Mouse (Mus musculus) ZHBTc4 (cell line): Measurements from ENCODE around the gene Flywch1.
A peak's percentile ranks its signal among the peaks of the same experiment; 100 is the strongest.

Source experiments
- DNase-seq: peaks from one replicate; pipeline ENCODE4 v3.0.0-alpha.2; 2011; ENCODE audit warnings: low read depth, low spot score

Gene Flywch1

DNA sequence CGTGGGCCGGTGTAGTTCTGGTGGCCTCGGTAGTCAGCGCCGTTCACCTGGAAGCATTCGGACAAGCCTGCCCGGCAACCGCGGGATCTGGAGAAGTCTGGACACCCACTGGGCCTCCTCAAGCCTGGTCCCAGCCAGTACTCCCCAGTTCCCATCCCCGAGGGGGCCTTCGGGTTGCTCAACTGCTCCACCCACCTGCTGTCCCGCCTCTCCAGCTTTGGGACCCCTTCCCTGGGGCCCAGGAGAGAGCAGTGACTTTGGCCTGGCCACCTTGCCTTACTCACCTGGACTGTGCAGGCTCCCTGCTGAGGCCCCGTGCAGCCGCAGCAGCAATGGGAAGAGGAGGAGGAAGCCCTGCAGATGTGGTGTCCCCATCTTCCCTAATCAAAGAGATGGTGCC lies 26.8 kb downstream of the Flywch1 start:
- no peak for DNase-seq

DNA sequence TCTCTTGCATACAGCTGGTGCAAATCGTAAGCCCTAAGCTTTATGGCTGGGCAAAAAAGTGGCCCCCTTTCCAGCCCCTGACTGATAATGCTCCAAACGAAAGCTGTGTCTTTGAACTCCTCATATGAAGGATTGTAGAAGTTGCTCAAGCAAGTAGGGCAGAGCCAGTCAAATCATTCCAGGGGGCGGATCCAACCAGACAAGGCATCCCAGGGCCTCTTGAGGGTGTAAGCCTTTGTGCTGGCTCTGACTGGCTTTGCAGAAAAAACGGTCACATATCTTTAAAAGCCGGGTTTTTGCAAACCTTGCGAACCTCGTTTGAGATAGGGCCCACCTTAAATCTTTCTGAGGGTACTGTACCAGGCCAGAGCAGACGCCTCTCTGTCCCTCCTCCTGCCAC lies 27.3 kb downstream of the Flywch1 start:
- no peak for DNase-seq

DNA sequence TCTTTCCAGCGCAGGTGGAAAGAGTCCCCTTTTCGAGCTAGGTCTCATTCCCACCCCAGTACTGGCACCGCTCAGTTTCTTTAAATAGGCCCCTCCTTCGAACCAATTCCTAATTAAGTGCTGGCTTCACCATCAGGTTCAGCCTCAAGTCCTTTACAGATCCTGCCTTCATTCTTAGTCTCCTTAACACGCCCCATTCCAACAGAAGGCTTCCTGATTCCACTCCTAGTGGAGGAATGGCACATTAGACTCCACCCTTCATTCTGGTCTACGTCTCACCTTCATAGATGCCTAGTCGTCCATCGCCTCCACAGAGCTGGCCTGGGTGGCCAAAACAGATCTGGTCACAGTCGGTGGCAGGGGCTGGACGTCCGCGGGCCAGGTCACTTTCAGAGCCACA lies 28.5 kb downstream of the Flywch1 start:
- peak; percentile 69 for DNase-seq

DNA sequence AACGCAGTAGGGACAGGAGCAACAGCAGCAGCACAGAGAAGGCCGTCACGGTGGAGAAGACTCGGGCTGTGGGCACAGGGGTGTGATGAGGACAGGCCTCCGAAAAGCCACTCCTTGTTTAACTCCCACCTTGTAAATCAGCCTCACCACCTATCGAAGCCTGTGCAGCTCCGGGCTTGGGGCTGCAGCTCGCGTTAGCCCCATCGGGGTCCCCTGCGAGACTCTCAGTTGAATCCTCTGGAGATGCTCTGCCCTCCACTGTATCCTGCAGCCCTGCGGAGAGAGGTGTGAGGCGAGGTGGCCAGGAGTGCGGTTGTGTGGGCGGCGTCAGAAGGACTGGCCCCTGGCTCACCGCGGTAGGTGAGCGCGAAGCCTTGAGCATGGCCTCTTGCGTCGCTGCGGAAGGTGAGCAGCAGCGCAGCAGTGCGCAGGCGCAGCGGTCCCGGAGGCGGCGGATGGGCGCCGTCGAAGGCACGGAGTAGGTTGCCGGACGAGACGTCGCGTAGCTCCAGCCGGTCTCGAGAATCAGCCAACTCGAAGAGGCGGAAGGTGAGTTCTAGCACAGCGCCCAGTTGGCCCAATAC lies 29.1 kb downstream of the Flywch1 start:
- peak; percentile 75 for DNase-seq

DNA sequence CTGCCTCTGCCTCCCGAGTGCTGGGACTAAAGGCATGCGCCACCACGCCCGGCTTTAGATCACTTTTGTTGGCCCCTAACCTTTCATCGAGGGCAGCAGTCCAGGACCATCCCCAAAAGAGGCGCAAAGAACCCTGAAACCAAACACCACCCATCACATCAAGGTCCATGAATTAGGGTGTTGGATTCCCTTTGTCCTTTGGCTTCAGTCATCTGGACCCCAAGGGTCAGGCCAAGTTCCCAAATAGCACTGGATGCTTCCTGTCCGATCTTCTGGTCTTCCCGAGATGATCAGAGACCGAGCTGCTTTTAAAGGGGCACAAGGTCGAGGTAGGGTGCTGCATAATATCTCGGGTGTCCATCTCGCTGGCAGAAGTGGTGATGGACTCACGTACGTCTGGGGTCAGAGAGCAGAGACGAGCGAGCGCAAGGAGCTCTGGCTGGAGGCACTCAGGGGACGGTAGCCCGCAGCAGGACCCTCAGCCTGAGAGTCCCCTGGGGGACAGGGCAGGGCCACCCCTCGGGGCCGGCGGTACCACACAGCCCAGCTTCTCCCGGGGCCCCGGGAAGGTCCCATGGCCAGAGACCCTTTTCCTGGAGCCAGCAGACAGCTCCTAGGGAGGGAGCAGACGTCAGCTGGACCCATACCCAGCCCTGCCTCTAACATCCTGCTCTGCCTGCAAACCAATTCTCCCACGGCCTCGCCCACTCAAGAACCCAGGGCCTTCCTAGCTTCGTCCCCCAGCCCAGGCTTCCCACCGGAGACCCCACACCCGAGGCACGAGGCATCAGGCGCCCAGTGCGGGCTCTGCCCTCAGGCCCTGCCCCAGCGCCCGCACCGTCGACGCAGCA lies 29.8 kb downstream of the Flywch1 start:
- no peak for DNase-seq

- DNase-seq: no peak
Measured at GRCm38 (mm10) chr17:23740598-23741021, 30.8 kb downstream of the Flywch1 start, which contains the start of gene Paqr4. Paqr4 (minus strand) TSS chr17:23740867.

DNA sequence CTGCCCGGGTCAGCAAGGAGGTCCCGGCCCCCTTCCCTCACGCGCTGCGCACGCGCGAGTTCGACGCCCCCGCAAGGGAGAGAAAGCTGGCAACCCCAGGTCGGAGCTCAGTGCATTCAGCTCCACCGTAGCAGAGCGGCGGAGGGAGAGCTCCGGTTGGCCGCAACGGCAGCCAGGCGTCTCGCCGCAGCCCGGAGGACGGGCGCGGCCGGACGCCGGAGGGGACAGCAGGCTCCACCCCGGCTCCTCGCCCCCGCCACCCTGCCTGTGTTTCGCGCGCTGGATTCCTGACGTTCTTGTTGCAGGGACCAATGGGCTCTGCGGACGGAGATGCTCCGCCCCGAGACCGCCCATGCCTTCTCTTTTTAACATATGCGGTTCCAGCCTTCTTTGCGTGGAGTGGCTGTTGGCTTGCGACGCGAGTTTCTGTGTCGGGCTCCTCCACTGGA lies 31.2 kb downstream of the Flywch1 start:
- peak; percentile 92 for DNase-seq

DNA sequence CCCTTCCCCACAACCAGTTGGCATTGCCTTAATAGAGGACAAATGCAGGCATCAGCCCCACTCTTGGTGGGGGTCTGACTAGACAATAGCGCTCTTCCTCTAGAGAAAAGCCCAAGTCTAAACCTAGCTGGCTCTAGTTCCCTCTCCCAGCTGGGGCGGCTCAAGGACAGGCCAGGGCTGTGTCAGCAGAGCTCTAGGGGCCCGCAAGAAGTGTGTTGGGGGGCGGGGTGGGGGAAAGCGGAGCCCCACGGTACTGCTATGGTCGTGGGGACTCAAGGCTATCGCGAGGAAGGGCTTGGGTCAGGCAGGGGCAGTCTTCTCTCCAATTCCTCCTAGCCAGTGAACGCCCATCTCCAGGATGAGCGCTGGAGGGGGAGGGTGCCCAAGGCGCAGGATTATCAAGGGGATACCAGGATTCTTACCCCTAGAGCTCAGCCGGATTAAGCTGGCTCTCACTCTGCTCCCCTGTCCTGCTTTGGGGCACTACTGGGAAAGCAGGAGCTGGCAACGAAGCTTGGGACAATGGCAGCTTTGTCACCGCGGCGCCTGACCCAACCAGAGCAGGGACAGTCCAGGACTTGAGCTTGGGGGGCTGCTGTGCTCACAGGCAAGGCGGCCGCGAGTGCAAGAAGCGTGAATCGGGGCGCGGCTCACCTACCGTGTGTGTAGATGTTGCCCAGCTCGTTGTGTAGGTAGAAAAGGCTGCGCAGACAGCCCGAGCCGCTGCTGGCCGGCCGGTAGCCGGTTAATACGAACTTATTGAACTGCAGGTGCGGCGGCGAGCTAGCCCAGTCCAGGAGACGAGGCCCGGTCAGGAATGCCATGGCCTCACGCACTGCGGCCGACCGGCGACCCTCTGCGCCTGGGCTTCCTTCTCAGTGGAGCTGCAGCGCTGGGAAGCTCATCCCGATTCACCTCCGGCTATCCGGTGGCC lies 31.9 kb downstream of the Flywch1 start:
- DNase-seq: no peak

GRCm38 (mm10) chr17:23738836-23739201 lies 32.6 kb downstream of the Flywch1 start:
- DNase-seq: no peak

- no peak for DNase-seq
Measured at GRCm38 (mm10) chr17:23737493-23738445, 33.6 kb downstream of the Flywch1 start.

DNA sequence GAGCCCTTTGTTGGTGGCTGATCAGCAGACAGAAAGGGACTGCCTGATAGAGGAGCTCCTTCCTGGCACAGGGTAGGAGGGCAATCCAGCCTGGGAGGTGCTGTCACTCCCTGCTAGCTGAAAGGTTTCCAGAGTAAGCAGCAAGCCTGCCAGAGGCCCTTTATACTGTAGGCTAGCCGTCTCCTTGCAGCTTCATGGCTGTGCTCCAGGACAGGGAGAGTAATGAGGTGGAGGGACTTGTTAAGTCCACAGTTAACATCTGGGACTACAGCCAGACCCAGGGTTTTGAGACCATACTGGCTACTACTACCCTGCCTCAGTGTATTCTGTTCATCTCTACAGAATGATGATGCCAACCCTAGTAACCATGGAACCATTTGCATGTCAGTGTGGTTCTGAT lies 37.1 kb downstream of the Flywch1 start:
- no peak for DNase-seq

DNA sequence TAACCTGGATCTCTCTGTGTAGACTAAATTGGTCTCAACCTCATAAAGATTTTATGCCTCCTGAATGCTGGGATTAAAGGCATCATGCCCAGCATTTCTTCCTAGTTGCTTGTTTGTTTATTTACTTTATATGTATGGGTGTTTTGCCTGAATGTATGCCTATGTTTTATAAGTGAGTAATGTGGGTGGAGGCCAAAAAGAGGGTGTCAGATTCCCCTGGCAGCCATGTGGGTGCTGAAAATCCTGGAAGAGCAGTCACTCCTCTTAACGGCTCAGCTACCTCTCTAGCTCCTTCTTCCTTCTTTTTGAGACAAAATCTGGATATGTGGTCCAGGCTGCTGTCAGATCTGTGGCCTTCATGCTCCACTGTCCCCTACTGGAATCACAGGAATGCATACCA lies 41.0 kb downstream of the Flywch1 start:
- DNase-seq: no peak

- peak; percentile 83 for DNase-seq
Measured at GRCm38 (mm10) chr17:23726758-23727142, 44.7 kb downstream of the Flywch1 start.

DNA sequence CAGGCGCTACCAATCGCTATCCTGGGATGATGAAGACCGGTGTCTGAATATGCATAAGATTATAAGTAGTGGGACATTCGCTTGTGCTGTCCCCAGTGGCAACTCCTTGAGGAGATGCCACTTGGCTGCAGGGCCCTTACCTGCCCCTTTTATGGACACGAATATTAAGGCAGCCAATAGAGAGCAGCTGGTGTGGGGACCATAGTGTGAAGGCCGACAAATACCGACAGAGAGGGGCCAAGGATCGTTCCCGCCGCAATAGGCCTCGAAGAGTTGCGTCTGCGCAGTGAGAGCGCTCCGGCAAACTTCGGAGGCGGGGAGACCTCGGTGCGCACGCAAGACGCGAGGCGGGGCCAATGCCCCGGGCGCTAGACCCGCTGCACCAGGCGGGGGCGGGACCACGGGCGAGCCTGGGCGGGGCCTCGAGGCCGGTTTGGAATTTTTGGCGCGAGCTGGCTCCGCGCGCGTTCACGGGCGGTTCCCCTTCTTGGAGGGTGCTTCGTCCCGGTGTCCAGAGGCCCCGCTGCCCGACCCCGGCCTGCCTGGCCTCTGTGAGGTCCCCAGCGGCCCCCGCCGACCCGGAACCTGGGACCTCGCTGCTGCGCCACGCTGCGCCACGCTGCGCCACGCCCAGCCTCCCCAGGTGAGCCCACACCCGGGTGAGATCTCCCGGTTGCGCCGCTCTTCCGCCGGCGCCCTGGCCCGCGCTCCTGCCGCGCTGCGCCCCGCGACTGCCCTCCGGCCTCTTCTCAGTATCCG lies 45.2 kb downstream of the Flywch1 start, which contains the start of gene Pkmyt1:
TSS of gene Pkmyt1 (plus strand) at position 338 of the 759 bp plus-strand sequence.
- peak; percentile 96 for DNase-seq

GRCm38 (mm10) chr17:23725477-23725876 lies 45.9 kb downstream of the Flywch1 start:
- DNase-seq: peak; percentile 39

GRCm38 (mm10) chr17:23722376-23723125 lies 48.9 kb downstream of the Flywch1 start, which contains the start of gene 1520401A03Rik:
1520401A03Rik (minus strand) TSS chr17:23722783.
- DNase-seq: no peak

DNA sequence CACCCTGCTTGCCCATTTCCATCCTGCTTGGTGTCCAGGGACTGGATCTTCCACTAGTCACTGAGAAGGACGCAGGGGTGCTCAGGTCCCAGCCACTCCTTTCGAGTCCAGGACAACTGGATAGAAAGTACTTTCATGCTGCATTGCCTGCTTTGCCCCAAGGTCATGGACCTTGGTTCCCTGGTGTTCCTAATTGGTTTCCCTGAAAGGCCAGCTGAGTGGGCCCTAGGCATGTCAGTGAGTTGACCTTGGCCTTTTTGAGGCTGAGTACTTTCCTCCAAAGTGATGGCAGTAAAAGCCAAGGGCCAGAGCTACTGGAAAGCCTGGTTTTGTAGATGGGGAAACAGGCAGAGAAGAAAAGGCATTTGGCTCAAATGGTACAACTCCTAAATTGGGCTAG lies 49.5 kb downstream of the Flywch1 start:
- no peak for DNase-seq

- DNase-seq: no peak
Measured at GRCm38 (mm10) chr17:23719455-23719854, 51.9 kb downstream of the Flywch1 start.

- peak; percentile 39 for DNase-seq
Measured at GRCm38 (mm10) chr17:23717003-23717402, 54.4 kb downstream of the Flywch1 start.
